Mouse (Mus musculus) fibroblast of lung, adult 2 months (primary cell): Measurements from ENCODE around the gene Cyp26b1.
"Not testable (repeated sequence)": the region's sequence is repeated elsewhere in the genome, so short reads cannot be mapped to it uniquely, and the experiment has no call there.

Source experiments
- DNase-seq: peaks from one replicate; pipeline ENCODE4 v3.0.0-alpha.2; 2011; ENCODE audit warnings: low read depth

The Cyp26b1 gene

GRCm38 (mm10) chr6:84593693-84594092 lies at the start of gene Cyp26b1:
Gene Cyp26b1, minus strand, starts transcription at chr6:84593908.
- no peak for DNase-seq

- no peak for DNase-seq
These were observed 47.3 kb upstream of the Cyp26b1 start for GRCm38 (mm10) chr6:84641062-84641431.

- DNase-seq, result no peak
These were observed 46.8 kb upstream of the Cyp26b1 start for GRCm38 (mm10) chr6:84640324-84641061.

- DNase-seq, result no peak
These were observed 44.5 kb upstream of the Cyp26b1 start for GRCm38 (mm10) chr6:84638206-84638605.

GRCm38 (mm10) chr6:84631588-84631987 lies 37.9 kb upstream of the Cyp26b1 start:
- DNase-seq, result no peak

- DNase-seq, result no peak
These were observed 36.6 kb upstream of the Cyp26b1 start for GRCm38 (mm10) chr6:84630276-84630675.

- no peak for DNase-seq
These were observed 35.1 kb upstream of the Cyp26b1 start for GRCm38 (mm10) chr6:84628831-84629230.

- no peak for DNase-seq
These were observed 32.7 kb upstream of the Cyp26b1 start for GRCm38 (mm10) chr6:84626398-84626797.

GRCm38 (mm10) chr6:84619166-84619565 lies 25.5 kb upstream of the Cyp26b1 start:
- DNase-seq, result no peak

- DNase-seq, result no peak
These were observed 23.3 kb upstream of the Cyp26b1 start for GRCm38 (mm10) chr6:84617051-84617450.

GRCm38 (mm10) chr6:84616586-84616985 lies 22.9 kb upstream of the Cyp26b1 start:
- DNase-seq, result no peak

GRCm38 (mm10) chr6:84613561-84613960 lies 19.9 kb upstream of the Cyp26b1 start:
- no peak for DNase-seq

- DNase-seq, result no peak
These were observed 7.6 kb upstream of the Cyp26b1 start for GRCm38 (mm10) chr6:84601136-84601889.

- DNase-seq, result not testable (repeated sequence)
These were observed 5.6 kb upstream of the Cyp26b1 start for GRCm38 (mm10) chr6:84599296-84599695.

- DNase-seq, result no peak
These were observed 5.0 kb upstream of the Cyp26b1 start for GRCm38 (mm10) chr6:84598725-84599124.

- DNase-seq, result no peak
These were observed 918 bp upstream of the Cyp26b1 start for GRCm38 (mm10) chr6:84594626-84595025.

GRCm38 (mm10) chr6:84590961-84591745 lies 2.6 kb downstream of the Cyp26b1 start:
- DNase-seq, result no peak

- DNase-seq, result peak; percentile 57
These were observed 3.7 kb downstream of the Cyp26b1 start for GRCm38 (mm10) chr6:84589742-84590686.

GRCm38 (mm10) chr6:84588895-84589652 lies 4.6 kb downstream of the Cyp26b1 start:
- no peak for DNase-seq

GRCm38 (mm10) chr6:84588221-84588894 lies 5.3 kb downstream of the Cyp26b1 start:
- DNase-seq, result no peak
